Mouse (Mus musculus): ENCODE measurements around the gene Cbfa2t3. TPM values are rescaled to one million over a fixed set of nuclear protein-coding genes. Genes with fewer than 3 reads are reported as not detected.

Gene Cbfa2t3
- total RNA-seq, 2 experiments from 2014 or later, result 19.0 to 27.8 TPM

DNA sequence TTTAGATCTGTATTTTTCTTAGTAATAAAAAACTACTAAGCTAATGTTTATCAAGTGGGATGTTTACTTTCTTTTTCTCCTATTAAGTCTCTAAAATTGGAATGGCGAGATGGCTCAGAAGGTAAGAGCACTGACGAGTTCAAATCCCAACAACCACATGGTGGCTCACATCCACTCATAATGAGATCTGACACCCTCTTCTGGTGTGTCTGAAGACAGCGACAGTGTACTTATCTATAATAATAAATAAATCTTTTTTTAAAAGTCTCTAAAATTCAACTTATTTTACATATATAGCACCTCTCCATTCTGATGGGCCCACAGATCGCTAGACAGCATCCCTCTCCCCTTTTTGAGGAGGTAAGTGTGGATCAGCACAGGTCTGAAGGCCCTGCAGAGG is 88.7 kb downstream of the Cbfa2t3 start:
- no peak for DNase-seq

DNA sequence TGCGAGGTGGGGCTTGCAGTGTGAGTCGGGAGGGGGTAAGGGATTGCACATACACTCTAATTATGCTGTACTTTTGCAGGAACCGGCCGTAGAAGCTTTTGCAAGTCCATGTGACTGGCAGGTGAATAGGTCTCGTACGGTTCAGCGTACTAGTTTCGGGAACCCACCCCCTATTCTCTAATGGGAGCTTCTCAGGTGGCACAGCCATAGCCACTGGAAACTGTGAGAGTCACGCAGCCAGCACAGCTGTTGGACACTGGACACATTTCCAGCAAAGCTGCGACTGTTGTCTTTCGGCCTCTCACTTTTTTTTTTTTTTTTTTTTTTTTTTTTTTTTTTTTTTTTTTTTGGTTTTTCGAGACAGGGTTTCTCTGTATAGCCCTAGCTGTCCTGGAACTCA is 92.1 kb downstream of the Cbfa2t3 start:
- no peak for DNase-seq

DNA sequence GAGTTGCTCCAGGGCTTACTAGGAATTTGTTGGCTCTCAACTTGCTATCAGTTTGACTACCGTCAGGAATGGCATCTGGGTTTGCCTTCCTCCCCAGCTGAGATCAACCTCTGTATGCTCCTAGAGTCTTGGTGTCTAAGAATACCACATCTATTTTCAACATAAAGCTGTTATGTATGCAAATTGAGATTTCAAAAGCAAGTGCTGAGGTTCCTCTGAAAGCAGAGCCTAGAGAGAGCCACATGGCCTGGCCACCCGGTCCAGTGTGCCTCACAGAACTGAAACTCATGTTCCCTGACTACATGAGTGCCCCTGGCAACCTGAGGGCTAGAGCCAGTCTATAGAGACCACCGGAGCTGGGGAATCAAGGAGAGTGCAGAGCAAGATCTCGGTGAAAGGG is 93.5 kb downstream of the Cbfa2t3 start:
- no peak for DNase-seq

DNA sequence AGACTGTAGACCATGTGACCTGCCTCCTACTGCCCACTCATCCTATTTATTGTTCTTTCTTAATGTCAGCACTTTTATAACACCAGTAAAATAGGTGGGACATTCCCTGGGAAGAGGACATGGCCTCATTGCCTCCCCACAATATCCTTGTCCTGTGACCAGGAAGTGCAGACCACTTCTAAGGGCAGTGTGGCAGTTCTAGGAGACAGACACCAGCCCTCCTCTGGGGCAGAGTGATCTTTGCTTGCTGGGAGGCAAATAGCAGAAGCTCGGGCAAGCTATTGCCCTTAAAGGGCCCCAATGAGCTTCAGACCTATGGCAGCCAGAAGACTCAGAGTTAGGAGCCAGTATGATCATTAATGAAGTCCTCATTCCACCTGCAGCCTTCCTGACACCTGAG is 94.3 kb downstream of the Cbfa2t3 start:
- DNase-seq, result no peak

DNA sequence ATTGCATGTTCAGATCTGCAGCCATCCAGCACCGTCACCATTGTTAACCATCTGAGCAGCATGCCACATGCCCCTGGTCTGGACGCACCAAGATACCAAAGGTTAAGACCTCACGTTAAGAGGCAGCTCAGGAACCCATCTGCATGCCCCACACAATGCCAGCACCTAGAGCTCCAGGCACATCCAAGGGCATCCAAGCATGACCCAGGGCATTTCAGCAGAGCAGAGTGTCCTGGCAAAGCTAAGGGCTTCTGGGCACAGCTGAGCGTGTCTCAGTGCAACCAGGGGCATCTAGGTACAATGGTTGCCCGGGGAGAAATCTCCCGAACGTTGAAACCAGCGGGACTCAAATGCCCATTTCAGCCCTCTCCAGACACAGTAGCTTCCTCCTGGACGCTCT is 98.2 kb downstream of the Cbfa2t3 start:
- DNase-seq, result no peak

DNA sequence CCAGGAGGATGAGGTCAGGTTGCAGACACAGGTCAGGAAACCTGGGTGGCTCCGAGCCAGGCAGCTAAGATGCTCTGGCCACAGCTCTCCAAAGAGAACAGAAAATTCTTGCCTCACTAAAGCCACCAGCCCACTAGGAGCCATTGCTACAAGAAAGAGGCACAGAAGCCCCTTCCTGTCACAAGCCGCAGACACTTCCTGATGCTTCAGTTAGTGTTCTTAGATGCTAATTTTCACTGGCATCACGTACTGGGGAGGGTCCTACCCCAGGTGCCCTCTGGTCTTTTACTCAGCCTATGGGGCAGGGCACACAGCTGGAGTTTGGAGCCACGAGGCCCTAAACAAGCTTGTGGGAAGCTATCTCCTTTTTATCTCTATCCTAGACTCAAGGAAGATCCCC is 102.9 kb downstream of the Cbfa2t3 start:
- no peak for DNase-seq

DNA sequence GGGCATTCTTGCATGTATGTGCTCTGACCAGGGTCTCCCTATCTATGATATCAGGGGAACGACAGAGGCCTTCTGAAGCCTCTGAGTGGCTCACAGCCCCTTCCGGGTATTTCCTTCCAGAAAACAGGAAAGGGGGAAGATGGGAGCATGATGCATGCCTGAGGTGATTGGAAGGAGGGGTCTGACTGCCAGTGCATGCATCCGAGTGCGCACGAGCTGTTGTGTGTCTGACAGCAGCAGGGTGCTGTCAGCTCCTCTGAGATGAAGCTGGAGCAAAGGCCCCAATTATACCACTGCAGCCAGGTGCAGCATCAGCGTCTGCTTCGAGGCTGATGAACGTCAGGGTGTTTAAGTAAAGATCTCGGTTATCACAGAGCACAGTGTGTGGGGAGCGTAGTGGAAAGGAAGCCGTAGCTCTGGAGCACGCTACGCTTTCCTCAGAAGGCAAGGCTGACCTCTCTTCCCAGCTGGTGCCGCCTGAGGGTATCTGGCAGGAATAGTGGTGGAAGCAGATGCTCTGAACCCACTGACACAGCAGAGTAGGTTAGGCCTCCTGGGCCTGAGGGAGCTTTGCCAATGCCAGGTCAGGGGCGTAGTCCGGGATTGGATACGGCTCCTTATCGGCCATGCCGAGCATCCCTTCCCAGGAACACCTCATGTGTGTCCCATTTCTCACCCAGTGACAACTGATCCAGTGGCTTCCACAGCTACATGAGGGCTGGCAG is 105.0 kb downstream of the Cbfa2t3 start:
- no peak for DNase-seq

DNA sequence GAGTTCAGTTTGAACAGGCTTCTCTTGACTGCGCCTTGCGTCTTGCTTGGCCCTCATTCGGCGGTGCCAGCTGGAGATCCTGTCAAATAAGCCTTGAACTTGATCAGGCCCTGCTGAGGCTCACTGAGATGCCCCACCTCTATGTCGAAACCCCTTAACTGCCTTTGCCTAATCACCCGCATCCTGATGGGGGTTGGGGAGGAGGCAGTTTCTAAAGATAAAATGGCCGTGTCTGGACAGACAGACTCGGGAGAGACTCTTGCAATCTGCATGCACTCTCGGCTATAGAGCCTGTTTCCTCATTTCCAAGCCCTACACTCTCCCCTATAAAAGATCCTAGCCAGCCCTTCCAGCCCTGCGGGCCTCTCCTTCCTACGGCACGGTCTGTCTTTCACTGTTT is 105.7 kb downstream of the Cbfa2t3 start:
- no peak for DNase-seq

DNA sequence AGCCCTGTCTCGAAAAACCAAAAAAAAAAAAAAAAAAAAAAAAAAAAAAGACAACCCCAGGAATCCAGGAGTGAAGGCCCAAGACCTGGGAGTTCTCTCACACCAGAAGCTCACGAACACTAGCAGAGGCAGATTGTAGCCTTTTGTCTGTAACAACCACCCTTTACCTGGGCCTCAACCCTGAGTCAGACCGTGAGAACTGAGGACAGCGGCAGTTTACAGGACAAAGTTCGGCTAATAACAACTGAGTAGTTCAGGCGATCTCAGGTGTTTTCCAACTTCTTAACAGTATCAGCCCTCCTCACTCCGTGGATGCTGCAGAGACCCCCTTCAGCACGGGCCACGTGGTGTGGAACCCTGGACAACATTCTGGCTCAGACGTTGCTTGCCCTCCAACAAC is 112.2 kb downstream of the Cbfa2t3 start:
- no peak for DNase-seq

DNA sequence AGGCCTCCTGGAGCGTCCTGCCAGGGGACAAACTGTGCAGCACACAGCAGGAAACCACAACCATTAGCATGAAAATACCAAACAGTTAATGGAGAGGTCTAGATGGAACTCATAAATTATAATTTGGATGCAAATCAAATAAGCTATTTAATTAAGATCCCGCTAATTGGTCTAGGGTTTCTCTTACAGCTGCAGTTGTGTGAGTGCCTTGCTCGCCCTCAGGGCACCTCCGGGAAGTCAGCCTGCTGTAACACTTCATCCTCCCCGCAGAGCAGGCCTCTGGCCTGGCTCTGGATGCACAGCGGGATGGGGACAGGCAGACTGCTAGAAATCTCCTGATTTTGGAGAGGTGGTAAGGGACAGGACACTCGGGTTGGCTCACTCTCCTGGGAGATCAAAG is 112.7 kb downstream of the Cbfa2t3 start:
- no peak for DNase-seq

DNA sequence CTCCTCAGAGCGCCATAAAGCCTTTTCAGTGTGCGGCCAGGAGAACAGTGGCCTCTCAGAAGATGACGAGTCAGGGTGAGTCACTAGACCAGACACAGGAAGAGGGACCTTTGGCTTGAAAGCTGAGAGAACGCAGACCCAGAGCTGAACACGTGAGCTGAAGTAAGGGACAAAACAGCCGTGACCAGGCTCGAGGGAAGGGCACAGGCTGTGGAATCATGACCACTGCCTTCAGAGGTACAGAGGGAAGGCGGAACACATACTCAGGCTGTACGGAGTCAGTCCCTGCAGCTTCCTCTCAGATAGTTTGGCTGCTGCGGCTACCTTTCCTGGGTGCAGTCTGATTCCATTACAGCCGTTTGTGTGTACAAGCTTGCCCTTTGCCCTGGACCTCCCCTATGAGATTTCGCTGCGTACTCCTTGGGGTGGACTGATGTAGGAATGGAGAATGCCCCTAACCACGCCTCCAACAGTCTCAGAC is 113.5 kb downstream of the Cbfa2t3 start:
- no peak for DNase-seq

DNA sequence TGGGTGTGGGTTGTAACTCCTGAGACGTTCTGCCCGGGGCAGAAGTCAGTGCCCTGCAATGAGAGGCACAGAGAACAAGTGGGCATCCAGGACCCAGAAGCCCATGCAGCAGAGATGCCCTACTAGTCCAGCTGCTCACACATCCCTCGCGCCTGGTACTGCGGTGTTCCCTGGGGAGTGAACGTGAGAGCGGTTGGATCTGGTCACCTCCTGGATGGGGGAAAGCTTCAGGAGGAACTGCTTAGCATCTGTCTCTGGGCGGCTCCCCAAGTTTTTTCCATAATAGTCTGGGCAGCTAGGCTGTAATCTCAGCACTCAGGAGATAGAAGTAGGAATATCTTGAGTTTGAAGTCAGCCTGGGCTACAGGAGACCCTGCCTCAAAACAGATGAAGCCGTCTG is 113.9 kb downstream of the Cbfa2t3 start:
- DNase-seq, result no peak

DNA sequence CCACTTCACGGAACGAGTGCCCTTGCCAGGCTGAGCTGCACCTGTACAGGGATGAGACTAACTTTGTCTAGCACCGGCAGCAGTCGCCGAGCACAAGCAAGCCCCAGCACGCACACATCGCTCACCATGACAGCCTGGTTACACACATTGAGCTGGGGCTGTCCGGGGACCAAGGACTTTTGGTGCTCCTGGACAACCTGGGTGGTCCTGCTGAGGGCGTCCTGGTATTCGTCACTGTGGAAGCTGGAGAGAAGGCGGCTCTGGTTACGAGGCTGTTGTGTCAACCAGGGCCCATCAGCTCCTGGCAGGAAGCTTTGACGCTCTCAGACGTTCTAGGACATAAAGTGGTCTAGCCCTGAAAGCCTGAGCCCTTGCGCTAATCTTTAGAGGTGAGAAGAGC is 118.0 kb downstream of the Cbfa2t3 start:
- no peak for DNase-seq

DNA sequence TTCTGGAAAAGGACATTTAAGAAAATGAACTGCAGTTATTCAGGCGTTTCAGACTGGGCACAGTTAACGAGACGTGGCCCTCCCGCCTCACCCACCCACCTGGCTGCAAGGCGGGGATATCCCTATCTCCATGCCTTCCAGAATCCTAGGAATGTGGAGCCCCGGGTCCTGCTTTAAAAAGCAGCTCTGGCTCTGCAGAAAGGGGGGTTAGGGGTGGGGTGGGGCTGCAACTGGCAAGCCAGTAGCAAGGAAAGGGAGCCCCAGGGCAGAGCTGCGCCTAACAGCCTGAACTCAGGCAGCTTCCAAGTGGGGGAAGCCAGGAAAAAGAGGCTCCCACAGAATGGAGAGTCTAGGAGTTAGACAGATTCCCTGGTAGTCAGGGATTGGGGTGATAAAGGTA is 119.7 kb downstream of the Cbfa2t3 start:
- DNase-seq, result no peak

DNA sequence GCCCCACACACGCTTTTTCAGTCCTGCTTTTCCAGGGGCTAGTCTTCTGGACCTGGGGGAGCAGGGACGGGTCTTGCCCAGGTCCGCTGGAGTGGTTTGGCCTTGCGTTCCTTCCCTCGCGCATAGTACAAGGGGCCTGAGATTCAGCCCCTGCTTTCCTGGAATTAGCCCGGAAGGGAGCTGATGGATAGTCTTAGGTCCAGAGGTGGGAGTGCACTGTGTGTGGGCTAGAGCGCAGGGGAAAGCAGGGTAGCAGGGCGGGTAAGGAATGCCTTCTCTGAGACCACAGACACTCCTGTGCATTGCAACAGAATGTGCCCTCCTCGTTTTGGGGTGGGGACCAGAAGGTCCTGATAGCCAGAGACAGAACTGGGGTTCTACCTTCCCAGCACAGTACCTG is 121.8 kb downstream of the Cbfa2t3 start:
- DNase-seq, result no peak

DNA sequence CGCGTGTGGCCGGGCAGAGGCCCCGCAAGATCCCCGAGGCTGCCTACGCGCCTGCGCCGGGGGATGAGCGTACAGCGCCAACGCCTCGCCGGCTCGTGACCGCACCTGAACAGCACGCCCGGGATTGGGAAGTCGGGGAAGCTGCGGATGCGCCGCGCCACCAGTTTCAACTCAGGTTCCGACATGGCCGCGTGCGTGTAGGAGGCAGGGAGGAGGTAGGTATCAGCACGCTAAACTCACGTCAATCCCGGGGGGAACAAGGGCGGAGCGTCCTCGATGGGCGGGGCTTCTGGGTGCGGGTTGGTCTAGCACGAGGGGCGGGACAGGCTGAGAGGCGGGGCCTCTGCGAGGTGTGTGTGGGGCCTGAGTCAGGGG is 122.3 kb downstream of the Cbfa2t3 start, which contains the start of gene Aprt:
Gene Aprt, minus strand, starts transcription at position 262 of the 375 bp plus-strand sequence.
- peak; percentile 90 for DNase-seq

DNA sequence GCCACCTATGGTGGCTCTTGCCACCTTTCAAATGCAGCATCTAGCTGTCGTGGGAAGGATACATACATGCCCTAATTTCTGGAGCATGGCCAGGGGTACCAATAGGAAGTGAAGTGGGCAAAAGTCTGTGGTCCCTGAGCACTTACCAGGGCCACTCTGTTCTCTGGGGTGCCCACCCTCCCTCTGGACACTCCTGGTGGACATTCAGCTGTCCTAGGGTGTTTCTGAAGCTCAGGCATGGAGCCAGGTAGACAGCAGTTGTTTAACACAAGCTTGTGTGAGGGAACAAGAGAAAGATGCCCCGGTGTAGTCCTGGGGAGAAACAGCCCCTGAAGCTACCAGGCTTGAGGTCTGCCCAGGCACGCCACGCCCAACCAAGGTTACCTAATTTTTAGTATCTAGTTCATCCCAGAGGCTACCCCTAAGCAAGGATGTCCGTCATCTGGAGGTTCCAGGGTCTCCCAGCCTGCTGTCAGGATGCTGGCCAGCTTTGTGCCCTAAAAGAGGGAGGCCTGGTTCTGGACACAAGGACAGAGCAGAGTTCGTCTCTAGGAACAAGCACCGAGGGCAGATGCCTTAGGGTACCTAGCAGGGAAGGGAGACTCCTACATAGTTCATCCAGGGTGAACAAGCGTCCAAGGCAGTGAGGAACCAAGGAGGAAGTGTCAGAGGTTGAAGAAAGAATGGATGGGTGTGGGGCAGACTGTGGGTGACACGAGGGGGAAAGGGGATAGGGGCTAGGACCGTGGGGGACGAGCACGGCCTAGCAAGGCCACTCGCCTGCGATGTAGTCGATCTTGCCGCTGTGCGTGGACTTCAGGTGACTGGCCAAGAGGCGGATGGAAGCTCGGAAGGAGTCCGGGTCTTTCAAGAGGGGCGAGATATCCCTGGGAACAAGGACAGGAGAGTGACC is 122.9 kb downstream of the Cbfa2t3 start:
- no peak for DNase-seq

DNA sequence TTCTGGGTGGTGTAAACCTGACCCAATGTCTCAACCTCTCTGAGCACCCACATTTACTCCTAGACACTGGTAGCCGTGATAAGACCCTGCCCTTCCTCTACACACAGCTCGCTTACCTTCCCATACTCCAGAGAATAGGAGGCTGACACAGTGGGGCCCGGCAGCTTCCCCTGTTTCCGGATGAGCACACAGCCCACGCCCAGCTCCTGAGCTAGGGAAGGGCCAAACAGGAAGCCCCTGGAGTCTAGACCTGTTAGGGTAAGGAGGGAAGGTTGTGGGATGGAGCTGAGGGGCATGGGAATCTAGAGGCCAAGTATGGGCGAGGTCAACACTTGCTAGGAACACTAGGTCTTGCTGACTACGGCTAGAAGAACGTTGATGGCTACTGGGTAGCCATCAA is 123.6 kb downstream of the Cbfa2t3 start:
- DNase-seq, result no peak

Small RNA genes within 50 kb of the gene (microRNA-seq; reads per million reads assigned to microRNA genes)
- 0 reads per million in 2 experiments for gene Mir6396 (ENCODE audit: borderline replicate concordance in 2 of 2)

Other genes starting within 250 kb of the Cbfa2t3 start
- 10 to 100 TPM in 1 of 2 experiments, 1 to 10 TPM in 1; 5.4 to 11.7 TPM for gene Snai3, start 238.4 kb downstream of the Cbfa2t3 start, total RNA-seq (2021)
- 10 to 100 TPM; 24.7 to 30.7 TPM for gene Rnf166, start 223.0 kb downstream of the Cbfa2t3 start, total RNA-seq (2021)
- 1 to 10 TPM; 6.7 to 7.4 TPM for gene Ctu2, start 223.0 kb downstream of the Cbfa2t3 start, total RNA-seq (2021)
- 10 to 100 TPM; 12.3 to 14.0 TPM for gene Piezo1, start 147.8 kb downstream of the Cbfa2t3 start, total RNA-seq (2021)
- gene Cdt1, start 131.1 kb downstream of the Cbfa2t3 start, total RNA-seq (2021), result 1 to 10 TPM in 1 of 2 experiments, under 1 TPM in 1; 0.82 to 1.1 TPM
- 10 to 100 TPM; 35.7 to 36.9 TPM for gene Aprt, start 122.2 kb downstream of the Cbfa2t3 start, total RNA-seq (2021)
- gene Galns, start 87.6 kb downstream of the Cbfa2t3 start, total RNA-seq (2021), result 1 to 10 TPM; 1.3 to 1.8 TPM
- gene Trappc2l, start 87.5 kb downstream of the Cbfa2t3 start, total RNA-seq (2021), result 10 to 100 TPM; 37.9 to 40.3 TPM
- not detected for gene Pabpn1l, start 76.4 kb downstream of the Cbfa2t3 start, total RNA-seq (2021)
- gene Acsf3, start 76.4 kb upstream of the Cbfa2t3 start, total RNA-seq (2021), result 10 to 100 TPM; 12.9 to 13.3 TPM
- gene Cdh15, start 148.9 kb upstream of the Cbfa2t3 start, total RNA-seq (2021), result 10 to 100 TPM; 16.5 to 17.2 TPM

All from gastrocnemius, postnatal 25 days (tissue).